Mouse (Mus musculus) lung, postnatal 14 days (tissue): ENCODE results near the gene Per2.

Source experiments
- DNase-seq: peaks from one replicate; pipeline ENCODE4 v3.0.0; 2021

Gene Per2

DNA sequence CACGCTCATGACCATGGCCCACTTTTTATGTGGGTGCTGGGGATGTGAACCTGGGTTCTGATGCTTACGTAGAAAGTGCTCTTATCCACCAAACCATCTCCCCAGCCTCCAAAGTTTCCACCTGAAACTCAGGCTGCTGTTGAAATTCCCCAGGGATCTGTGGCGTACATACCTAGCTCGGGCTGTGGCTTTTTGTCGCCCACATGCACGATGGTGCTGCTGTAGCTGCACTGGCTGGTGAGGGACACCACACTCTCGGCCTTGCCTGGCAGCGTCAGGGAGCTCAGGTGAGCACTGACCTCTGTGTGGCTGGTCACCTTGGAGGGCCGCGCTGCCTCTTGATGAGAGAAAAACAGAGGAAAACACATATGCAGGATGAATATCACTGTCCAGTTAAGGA, 29.9 kb downstream of the Per2 start:
- no peak for DNase-seq

DNA sequence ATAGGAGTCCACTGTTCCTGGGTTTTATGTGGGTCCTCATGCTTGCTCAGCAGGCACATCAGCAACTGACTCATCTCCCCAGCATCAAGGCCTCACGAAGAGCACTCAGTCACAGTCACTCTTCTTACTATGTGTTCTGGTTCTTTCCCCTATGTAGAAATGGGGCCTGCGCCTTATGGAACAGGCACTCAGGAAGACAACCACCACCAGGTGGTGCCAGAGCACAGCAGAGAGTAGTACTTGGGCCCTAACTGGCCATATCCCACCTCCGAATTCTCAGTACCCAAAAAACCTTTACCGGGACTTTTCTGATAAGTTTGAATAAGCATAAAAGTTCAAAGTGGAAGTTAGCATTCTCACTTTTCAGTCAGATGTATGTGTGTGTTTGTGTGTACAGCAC, 30.5 kb downstream of the Per2 start:
- DNase-seq: peak; percentile 93

DNA sequence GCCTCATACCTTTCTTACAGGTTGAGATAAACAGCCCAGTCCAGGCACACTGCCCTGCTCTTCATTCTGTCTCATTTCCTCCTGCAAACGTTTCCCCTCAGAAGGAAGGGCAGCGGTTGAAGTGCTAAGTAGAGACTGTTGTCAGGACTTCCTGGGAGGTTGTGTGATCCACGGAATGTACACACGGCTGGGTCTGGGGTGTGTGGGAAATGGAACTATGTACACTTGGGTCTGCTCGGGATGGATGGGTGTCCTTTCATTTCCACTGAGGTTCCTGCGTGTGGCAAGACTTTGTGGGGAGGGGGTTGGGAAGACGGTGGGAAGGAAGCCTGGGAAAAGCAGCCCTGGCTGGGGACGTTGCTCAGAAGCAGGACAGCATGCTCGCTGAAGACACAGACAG, 32.7 kb downstream of the Per2 start:
- no peak for DNase-seq

DNA sequence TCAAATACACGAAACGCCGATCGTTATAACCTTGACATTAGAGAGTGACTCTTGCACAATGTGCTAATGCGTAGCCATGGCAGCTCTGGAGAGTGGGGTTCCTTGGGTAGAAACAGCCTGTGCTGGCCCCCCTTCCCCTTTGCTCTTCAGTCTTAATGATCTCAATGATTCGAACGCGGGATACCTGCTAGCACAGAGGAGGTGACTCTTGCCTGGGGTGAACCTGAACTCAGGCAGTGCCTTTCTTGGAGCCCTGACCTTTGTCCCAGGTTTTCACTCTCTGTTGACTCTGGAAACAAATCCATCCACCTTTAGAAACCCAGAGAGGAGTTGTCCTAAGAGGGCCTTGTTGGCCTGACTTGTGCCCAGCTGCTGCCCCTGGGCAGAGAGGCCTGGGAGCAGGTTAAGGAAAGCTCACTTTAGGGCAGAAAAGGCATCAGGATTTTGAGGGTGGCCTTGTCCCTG, 38.5 kb downstream of the Per2 start:
- no peak for DNase-seq

DNA sequence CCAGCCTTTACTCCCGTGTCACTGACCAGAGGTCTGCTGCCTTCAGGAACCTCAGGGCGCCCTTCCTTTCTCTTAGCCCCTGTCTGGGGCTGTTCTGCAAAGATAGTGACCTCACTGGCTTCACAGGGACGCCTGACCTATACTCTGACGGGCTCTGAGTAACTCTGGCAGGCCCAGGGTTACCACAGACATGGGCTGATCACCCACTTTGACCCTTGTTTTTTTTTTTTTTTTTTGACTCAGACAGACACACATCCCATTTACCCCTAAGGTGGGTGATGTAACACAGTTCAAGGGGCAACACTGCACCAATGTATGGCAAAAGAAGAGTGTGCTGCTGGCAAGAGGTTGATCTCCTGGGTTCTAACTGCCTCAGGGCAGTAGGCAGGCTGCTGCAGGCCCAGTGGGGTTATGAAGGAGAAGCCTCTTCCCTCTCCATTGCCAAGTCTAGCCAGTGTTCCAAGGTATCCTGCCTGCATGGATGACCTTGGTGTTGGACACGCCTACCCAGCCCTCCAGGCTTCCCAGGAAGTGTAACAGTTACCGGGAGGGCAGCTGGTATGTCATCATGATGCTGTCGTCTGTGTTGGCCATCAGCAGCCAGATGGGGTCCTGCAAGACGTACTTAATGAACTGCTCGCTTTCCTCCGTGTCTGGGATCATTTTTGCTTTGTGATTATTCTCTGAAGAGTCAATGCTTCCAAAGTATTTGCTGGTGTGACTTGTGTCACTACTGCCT, 39.1 kb downstream of the Per2 start:
- DNase-seq: no peak

DNA sequence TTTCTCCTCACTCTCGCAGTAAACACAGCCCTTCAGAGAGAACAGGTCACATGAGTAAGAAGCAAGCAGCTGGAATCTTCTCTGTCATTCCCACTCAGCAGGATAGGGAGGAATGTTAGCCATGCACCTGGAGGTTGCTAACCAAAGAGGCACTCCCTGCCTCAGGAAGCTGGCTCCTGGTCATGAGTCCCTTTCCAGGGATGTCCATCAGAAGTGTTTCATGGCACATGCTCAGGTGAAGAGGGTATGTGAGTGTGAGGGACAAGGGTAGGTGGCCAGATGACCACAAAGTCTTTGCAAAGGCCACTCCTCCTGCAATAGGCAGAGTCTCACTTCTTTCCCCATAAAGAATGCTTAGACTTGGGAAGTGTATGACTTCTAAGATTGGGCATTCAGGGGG, 41.1 kb downstream of the Per2 start:
- DNase-seq: no peak

DNA sequence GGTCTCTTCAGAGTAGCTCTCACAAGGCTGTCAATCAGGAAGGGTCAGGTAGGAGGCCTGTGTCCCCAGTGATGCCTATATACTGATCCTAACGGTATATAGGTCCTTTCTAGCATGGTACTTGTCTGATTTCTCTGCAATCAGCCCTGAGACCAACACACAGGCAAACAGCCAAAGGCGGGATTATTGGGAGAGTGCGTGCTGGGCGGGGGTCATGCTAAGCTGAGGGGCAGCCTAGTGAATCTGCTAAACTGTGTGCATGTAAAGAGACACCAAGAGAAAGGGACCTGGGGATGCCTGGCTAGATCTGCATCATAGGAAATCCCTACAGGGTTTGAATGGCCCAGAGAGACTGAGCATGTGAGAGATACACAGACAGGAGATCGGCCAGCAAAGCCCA, 43.8 kb downstream of the Per2 start:
- DNase-seq: no peak

DNA sequence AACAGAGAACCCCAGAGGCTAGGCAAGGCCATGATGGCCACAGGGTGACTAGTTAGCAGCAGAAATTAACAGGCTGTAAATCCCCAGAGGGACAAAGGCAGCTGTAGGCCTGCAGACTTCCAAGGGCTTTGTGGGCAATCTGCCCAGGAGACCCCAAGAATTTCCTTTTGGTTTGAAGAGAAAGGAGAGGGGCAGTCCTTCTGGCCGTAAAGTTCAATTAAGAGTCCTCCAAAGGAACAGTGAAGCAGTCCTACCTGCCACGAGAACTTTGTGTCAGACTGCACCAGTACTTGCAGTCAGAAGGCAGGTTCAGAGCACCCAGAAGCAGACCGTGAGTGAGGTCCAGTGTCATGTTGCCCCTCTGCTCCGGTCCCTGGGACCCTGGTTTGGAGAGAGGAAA, 44.2 kb downstream of the Per2 start:
- DNase-seq: no peak

DNA sequence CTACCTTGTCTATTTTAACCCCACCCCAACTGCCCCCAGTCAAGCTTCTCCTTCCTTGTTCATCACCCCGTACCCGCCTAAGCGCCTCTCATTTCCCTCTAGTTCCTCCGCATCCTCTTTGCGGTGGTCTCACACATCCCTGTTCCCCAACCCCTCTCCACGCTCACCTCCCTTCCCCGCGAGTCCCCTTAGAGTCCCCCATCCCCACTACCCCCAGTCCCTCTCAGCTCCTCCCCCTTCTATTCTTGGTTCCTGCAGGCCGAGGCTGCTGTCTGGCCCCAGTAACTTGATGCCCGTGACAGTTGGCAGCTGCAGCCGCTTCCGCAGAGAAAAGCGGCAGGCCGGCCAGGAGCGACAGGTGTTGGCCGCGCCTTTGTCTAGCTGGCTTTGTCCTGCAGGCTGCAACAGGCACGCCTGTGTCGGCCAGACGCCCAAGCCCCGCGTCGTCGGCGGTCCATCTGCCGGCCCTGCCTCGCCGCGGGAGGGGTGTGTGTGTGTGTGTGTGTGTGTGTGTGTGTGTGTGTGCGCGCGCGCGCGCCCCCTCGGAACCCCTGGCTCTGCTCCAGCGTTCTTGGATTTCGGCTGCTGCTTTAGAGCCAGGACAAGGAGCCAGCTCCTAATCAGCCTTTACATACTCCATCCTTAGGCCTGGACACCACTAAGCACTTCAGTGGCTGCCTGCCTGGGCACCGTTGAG, 45.1 kb downstream of the Per2 start, which contains the start of gene Hes6:
Gene Hes6 (minus strand): TSS at position 141 of the 697 bp plus-strand sequence.
- peak; percentile 79 for DNase-seq

DNA sequence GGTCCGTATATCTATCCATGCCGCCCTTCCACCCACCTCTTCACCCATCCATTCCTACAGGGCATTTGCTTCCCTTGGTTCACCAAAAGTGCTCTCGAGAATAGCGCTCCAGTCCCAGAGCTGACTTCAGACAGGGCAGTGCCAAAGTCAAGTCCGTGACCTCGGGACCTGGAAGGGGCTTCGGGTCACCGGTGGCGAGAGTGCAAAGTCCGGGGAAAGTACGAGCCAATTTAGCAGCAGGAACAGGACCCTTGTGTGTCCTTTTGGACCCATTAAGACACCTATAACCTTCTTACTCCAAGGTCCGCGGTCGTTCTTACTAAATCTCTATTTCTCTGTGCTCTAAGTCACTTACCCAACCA, 45.6 kb downstream of the Per2 start:
- DNase-seq: no peak

DNA sequence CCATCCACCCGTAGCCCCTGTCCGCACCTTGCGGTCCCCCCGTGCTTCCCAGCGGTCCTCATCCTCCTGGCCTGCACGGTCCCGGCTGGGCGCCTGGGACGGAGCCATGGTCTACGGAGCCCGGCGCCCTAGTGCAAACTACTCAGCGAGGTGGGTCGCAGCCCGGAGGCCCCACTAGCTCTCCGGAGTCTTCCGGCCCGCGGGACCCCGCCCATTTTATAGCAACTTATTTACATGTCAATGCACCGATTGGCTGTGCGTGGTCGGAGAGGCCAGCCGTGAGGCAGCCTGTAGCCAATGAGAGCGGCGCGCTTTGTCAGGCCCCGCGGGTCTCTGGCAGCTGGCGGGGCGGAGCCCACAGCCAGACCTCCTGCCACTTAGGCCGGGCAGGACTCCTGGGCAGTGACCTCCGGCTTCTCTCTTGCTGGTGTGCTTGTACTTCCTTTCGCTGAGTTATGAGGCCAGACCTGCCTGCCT, 46.1 kb downstream of the Per2 start:
- DNase-seq: peak; percentile 95

DNA sequence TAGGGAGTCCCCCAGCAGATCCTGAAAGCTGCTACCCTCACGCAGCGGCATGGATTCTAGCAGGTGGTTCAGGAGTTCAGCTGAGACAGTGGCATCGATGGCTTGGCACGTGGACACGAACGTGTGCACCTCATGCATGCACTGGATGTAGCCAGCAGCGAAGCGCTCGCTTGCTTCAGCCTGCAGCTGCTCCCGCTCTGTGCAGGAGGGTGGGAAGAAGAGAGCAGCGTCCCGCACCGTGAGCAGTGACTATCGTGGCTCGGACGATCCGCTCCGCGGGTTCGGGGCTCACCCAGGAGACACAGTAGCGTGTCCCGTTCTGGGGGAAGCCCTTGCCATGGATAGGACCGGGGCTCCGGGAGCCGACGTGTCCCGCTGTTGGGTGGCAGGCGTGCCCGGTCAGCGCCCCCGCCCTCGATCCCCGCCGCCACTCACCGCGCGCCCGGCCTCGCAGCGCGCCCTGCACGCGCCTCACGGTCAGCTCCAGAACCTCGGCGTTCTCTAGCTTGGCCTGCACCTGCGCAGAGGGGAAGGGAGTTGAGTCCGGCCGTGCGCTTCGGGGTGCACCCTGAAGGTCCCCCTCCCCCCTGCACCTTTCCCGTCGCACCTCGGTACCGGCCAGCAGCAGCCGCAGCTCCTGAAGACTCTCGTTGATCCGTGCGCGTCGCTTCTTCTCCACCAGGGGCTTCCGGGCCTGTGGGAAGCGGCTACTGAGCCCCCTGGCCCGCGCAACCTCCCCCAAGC, 46.7 kb downstream of the Per2 start:
- peak; percentile 28 for DNase-seq

DNA sequence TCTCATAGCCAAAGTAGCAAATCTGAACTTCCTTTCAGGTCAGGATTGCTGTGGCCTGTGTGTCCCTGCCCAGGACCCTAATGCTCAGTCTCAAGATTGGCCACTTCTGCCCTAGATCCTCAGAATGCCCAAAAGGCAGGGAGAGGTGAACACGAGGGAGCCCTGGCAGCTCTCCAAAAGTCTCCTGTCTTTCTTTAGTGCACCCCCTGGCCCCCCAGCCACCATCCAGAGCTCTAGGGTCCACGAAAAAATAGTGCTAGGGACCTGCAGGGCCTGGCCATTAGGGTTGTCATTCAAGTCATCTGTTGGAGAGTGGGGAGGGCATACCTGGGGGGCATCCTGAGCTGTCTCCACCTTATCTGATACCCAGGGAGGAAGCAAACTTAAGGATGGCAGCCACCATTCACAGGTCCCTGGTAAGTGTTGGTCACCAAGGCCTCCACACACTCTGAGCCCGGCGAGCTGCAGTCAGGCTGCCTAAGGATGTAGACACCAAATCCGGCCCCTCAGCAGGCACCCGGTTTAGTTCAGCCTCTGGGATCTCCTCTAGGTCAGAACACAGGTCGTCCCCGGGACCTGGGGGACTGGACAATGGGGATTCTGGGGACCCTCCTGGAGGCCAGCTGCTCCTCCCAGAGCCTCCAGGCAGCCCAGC, 47.4 kb downstream of the Per2 start:
- DNase-seq: no peak

DNA sequence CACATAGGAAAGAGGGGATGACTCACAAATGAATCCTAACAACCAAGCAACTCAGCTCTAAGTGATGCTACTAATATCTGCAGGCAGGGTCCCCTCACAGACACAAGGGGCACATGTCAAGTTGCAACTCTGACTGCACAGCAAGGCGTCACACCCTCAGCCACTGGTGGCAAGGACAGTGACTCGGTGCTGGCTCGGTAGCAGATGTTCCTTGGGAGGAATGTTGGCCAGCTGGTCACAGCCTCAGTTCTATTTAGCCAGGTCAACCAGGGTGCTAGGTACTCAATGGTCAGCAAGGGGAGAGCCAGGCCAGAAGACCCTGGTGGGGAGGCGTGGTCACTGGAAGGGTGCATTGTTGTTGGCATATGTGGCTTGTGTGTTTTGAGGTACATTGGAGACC, 51.3 kb downstream of the Per2 start:
- no peak for DNase-seq

DNA sequence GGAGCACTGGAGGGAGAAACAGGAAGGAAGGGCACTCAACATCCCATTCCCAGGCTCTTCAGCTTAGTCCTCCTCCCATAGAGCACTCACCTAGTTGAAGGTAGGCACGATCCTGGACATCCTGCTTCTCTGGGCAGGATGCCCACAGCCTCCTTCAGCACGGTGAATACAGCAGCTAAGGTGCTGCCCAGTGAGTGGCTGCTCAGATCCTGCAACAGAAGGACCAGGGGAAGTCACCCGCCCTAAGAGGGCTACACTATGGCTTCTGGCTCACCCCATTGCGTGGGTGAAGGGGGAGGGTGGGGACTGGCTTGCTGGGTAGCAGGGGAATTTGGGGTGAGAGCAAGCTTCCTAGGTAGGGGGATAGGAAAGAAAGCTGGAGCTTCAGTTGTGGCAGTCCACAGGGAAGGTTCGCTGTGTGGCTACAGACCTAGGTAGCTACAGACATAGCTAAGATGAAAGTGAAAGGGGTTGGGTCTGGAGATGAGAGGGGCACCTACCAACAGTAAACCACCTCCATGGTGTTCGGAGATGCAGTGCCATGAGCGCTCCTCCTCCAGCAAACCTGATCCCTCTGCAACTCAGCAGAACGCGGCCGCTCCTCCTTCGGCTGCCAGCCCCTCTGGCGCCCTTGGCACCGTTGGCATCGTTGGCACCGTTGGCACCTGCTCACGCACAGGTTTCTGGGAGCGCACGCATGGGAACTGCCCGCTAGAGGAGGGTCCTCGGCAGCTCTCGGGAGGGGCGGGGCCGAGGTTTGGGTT, 53.5 kb downstream of the Per2 start:
- DNase-seq: no peak

DNA sequence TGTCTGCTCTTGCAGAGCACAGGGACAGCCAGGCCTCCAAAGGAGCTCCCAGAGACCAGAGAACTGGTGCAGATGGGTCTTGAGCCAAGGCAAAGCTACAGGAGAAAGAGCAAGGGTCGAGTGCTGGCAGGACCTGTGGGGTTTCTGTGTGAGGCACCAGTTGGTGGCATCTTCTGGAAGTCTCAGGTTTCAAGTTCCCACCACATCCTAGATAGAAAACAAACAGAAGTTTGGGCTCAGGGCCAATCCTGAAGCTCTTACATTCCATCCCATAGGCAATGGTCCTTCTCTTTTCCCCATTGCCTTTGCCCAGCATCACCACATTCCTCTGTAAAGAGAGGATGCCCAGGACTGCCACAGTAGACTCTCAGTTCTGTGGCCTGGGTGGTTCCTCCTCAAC, 54.1 kb downstream of the Per2 start:
- no peak for DNase-seq

DNA sequence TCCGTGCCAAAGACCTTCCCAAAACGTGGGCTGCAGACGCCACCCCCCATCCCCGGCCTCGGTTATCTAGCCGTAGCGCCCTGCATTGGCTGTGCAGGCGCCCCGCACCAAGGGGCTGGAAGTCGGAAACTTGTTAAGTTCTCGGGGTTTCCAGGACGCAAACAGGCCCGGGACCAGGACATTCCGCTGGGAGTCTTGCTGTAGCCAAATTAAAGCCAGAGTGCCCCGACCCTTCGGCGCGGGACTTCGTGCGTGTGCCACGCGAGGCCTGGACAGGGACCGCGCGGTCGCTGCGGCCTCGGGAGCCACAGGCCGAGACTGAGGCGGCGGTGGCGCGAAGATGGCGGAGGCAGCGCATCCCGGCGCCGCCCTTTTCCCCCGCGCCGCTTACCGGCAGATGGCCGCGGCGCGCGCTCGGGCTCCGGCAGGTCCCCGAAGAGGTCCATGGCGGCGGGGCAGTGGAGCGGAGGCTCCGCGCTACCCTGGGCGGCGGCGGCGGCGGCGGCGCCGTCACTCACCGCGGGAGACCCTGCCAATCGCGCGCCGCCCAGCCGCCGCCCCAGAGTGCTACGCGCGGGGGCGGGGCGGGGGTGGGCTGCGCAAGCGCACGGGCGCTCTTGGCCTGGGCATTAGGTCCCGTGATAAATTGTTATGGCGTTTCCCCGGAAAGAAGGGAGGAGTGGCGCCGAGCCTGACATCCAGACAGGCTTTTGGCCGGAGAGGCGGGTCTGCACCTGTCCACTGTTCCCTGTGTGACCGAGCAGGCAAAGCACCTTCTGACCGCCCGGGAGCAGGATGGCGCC, 60.7 kb downstream of the Per2 start, which contains the start of gene Ilkap:
Gene Ilkap (minus strand): TSS at position 556 of the 803 bp plus-strand sequence.
- DNase-seq: peak; percentile 81

DNA sequence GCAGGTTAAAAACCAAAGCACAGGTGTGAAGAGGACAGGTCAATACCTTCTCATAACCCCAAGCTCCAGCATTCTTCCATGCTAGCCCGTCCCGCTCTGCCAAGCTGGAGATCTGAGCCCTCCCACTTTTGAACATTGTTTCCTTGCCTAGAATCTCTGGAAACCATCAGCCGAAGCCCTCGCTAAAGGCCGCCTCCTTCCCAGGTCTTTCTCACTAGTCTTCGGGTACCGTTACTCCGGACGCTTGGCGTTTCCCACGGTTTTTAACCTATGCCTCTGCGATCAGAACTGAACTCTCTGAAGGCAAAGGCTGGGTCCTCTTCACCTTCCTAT, 61.2 kb downstream of the Per2 start:
- peak; percentile 20 for DNase-seq

DNA sequence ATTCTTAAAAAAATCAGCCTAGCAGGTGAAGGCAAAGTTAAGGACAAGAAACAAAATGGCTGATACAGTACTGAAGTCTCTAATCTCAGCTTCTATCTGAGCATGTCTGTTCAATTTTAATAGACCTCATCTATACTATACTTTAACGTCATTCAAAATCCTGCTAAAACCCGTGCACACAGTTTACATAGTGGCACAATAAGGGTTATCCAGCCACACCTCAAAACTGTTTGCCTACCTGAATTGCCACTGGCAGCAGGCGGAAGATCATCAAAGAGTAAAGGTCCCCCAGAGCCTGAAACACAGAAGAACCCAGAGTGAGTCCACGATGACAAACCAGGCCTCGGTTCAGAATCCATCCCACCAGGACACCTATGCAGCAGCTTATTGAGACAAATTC, 68.8 kb downstream of the Per2 start:
- no peak for DNase-seq

DNA sequence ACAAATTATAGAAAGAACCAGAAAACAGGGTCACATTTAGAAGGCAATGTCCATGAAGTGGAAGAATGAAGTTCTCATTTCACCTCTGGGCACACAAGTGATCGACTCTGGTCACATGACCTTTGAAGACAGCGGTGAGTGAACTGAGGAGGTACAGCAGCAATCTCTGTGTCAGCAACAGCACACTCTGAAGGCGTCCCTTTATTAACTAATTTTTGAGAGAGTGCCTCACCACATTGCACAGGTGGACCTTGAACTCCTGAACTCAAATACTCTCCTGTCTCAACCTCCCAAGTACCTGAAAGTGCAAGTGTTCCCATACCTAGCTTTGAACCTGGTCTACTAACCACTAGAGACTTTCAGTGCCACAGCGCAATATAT, 78.0 kb downstream of the Per2 start:
- no peak for DNase-seq

DNA sequence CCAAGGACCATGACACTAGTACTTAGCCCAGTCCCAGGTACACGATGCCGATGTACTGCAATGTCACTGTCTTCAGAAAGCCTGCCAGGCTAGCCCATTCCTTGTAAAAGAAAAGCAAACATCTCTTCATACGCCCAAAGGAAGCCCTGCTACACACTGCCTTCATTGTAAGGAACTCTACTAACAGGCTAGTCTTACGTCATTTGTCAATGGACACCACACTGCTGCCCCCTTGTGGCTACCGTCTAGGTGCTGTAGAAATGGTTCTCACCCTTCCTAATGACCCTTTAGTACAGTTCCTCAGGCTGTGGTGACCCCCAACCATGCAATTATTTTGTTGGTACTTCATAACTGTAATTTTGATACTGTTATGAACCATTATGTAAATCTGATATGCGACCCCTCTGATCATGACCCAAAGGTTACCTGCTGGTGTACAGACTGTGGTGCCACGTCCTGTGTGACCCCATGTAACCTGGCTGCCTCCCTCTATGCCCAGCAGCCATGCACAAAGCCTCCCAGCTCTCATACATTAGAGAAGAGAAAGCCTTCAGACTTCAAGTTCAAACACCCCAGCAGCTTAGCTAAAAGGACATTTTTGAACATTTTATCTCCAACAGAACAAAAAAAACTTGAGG, 78.6 kb downstream of the Per2 start:
- peak; percentile 86 for DNase-seq
